Mouse (Mus musculus) forelimb bud, embryonic 11.5 days (tissue): Measurements from ENCODE around the gene Tomm34.
A peak's percentile ranks its signal among the peaks of the same experiment; 100 is the strongest.

Experiments used
- DNase-seq: peaks from one replicate; pipeline ENCODE4 v3.0.0-alpha.2; 2012; ENCODE audit warnings: low read depth, low spot score

Gene Tomm34

GRCm38 (mm10) chr2:164070765-164071436 is at the start of gene Tomm34:
Gene Tomm34, minus strand, starts transcription at chr2:164071169.
- DNase-seq: peak; percentile 92

GRCm38 (mm10) chr2:164119503-164119902 is 48.5 kb upstream of the Tomm34 start:
- DNase-seq: no peak

- DNase-seq: peak; percentile 43
Measured at GRCm38 (mm10) chr2:164115531-164115930, 44.6 kb upstream of the Tomm34 start.

- DNase-seq: no peak
Measured at GRCm38 (mm10) chr2:164114051-164114450, 43.1 kb upstream of the Tomm34 start.

GRCm38 (mm10) chr2:164111546-164111945 is 40.6 kb upstream of the Tomm34 start:
- no peak for DNase-seq

GRCm38 (mm10) chr2:164108501-164108900 is 37.5 kb upstream of the Tomm34 start:
- DNase-seq: no peak

- no peak for DNase-seq
Measured at GRCm38 (mm10) chr2:164107125-164107874, 36.3 kb upstream of the Tomm34 start.

GRCm38 (mm10) chr2:164106287-164107035 is 35.5 kb upstream of the Tomm34 start:
- DNase-seq: no peak

GRCm38 (mm10) chr2:164103501-164103900 is 32.5 kb upstream of the Tomm34 start:
- DNase-seq: peak; percentile 61

GRCm38 (mm10) chr2:164102366-164102765 is 31.4 kb upstream of the Tomm34 start:
- no peak for DNase-seq

GRCm38 (mm10) chr2:164101936-164102335 is 31.0 kb upstream of the Tomm34 start:
- no peak for DNase-seq

GRCm38 (mm10) chr2:164098603-164099250 is 27.8 kb upstream of the Tomm34 start:
- DNase-seq: no peak

GRCm38 (mm10) chr2:164094152-164094551 is 23.2 kb upstream of the Tomm34 start:
- DNase-seq: no peak

- no peak for DNase-seq
Measured at GRCm38 (mm10) chr2:164089508-164089907, 18.5 kb upstream of the Tomm34 start.

GRCm38 (mm10) chr2:164087416-164088017 is 16.5 kb upstream of the Tomm34 start:
- DNase-seq: no peak

GRCm38 (mm10) chr2:164084342-164084700 is 13.4 kb upstream of the Tomm34 start:
- DNase-seq: no peak

GRCm38 (mm10) chr2:164083609-164084341 is 12.8 kb upstream of the Tomm34 start:
- no peak for DNase-seq

GRCm38 (mm10) chr2:164082175-164082574 is 11.2 kb upstream of the Tomm34 start:
- no peak for DNase-seq

- DNase-seq: no peak
Measured at GRCm38 (mm10) chr2:164081577-164081976, 10.6 kb upstream of the Tomm34 start.

- no peak for DNase-seq
Measured at GRCm38 (mm10) chr2:164079488-164079887, 8.5 kb upstream of the Tomm34 start.

- no peak for DNase-seq
Measured at GRCm38 (mm10) chr2:164077875-164078274, 6.9 kb upstream of the Tomm34 start.
